Mouse (Mus musculus): ENCODE results near the gene Ttc29.

DNA sequence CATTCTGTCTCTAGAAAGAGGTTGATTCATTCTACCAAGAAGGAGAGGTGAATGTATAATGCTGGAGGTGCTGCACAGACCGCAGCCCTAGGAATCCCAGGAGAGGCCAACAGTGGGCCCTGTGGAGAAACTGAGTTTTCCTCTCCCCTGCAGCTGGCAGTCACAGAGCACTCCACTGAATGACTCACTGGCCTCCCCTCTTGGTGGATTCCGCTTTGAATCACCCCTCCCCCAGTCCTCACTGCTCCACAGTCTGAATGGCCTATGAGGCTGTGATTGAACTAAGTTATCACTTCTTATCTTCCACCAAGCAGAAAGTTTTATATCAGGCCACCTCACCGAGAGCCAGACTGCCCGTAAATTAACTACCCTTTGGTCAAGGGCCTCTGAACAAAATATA, 94.0 kb downstream of the Ttc29 start:
- no peak for TF ChIP-seq POLR2A (IDR thresholded peaks at IDR 0.05; ENCODE audit: extremely low read depth, insufficient read depth, low read length)
- TF ChIP-seq CTCF (IDR thresholded peaks at IDR 0.05; ENCODE audit: extremely low read depth, insufficient read depth, low read length): no peak

Data from cortical plate, adult 2 months (tissue).